Mouse (Mus musculus) liver, adult 2 months (tissue): ENCODE measurements around the gene Celf2. TPM values are rescaled to one million over a fixed set of nuclear protein-coding genes. Genes with fewer than 3 reads are reported as not detected.

Experiments
- DNase-seq: peaks from one replicate; pipeline ENCODE4 v3.0.0-alpha.2; 2011; ENCODE audit warnings: low read depth, low spot score; ENCODE audit errors: extremely low read depth
- H3K27ac ChIP-seq: fragments of 200-500 bp; replicated peaks from 2 replicates; pipeline ENCODE4 v1.5.1; 2012; ENCODE audit warnings: low read depth, mild to moderate bottlenecking, control low read depth, inconsistent platforms, low read length; ENCODE audit not compliant: insufficient read depth
- H3K27me3 ChIP-seq: fragments of 200-500 bp; 2 replicates; pipeline ENCODE4 v1.6.1; 2012; ENCODE audit warnings: mild to moderate bottlenecking, moderate library complexity, low read length, inconsistent platforms; ENCODE audit not compliant: control insufficient read depth, insufficient read depth
- H3K36me3 ChIP-seq: fragments of 200-500 bp; 2 replicates; pipeline ENCODE4 v1.6.1; 2012; ENCODE audit warnings: low read length, inconsistent platforms; ENCODE audit not compliant: control insufficient read depth, insufficient read depth
- H3K4me1 ChIP-seq: fragments of 200-500 bp; 2 replicates; pipeline ENCODE4 v1.6.1; 2011; ENCODE audit warnings: low read length; ENCODE audit not compliant: control insufficient read depth, insufficient read depth
- H3K4me3 ChIP-seq: fragments of 200-500 bp; 2 replicates; pipeline ENCODE4 v1.5.1; 2011; ENCODE audit warnings: low read depth, mild to moderate bottlenecking, control low read depth, low read length, moderate library complexity; ENCODE audit not compliant: insufficient read depth
- H3K79me2 ChIP-seq: fragments of 200-500 bp; 2 replicates; pipeline ENCODE4 v1.6.1; 2012; ENCODE audit warnings: inconsistent platforms, mild to moderate bottlenecking, low read length, moderate library complexity; ENCODE audit not compliant: control insufficient read depth, insufficient read depth
- H3K9ac ChIP-seq: fragments of 200-500 bp; 2 replicates; pipeline ENCODE4 v1.6.1; 2012; ENCODE audit warnings: low read depth, mild to moderate bottlenecking, control low read depth, inconsistent platforms, low read length
- CTCF ChIP-seq: fragments of 200-500 bp; IDR thresholded peaks from 2 replicates; pipeline ENCODE4 v1.5.1; 2011; ENCODE audit warnings: low read depth, low read length, control low read depth
- POLR2A ChIP-seq: fragments of 200-500 bp; IDR thresholded peaks from 2 replicates; pipeline ENCODE4 v1.6.1; 2011; ENCODE audit warnings: low read length, control low read depth; ENCODE audit not compliant: insufficient read depth; ENCODE audit errors: extremely low read depth
- WGBS: fragments of 180-500 bp; shearing (Covaris S2); methylation state at CpG from one replicate; pipeline ENCODE4 v1.1.7; 2018; 5-methylcytosine and 5-hydroxymethylcytosine counted together
- polyA plus RNA-seq: library from polyadenylated mRNA; depleted of rRNA; stranded (reverse); fragments of >200 nt; gene quantifications from 2 replicates; pipeline ENCODE4 v1.2.3, GENCODE M21; 2012
- total RNA-seq: library from RNA; depleted of rRNA; stranded (reverse); fragments of >200 nt; gene quantifications from 2 replicates; pipeline ENCODE4 v1.2.3, GENCODE M21; 2014

The Celf2 gene
- total and polyA plus RNA-seq, 2 experiments, result 2.9 to 4.7 TPM

- no peak for DNase-seq
- no peaks in the 10 kb centered on the region for H3K79me2 ChIP-seq
- H3K36me3 ChIP-seq, result no peaks in the 10 kb centered on the region
- H3K27me3 ChIP-seq, result no peaks in the 10 kb centered on the region
- no peaks in the 10 kb centered on the region for H3K4me1 ChIP-seq
- H3K9ac ChIP-seq, result no peak overlapping the region
- no peak overlapping the region for H3K4me3 ChIP-seq
- H3K27ac ChIP-seq, result no peak overlapping the region
- TF ChIP-seq CTCF (no peak), POLR2A (no peak)
Measured at GRCm38 (mm10) chr2:7493420-7493819, 15.9 kb downstream of the Celf2 start.

- Histone ChIP-seq H3K27ac (no peak overlapping the region), H3K9ac (no peak overlapping the region), H3K4me1 (no peaks in the 10 kb centered on the region), H3K36me3 (no peaks in the 10 kb centered on the region), H3K27me3 (no peaks in the 10 kb centered on the region), H3K79me2 (no peaks in the 10 kb centered on the region), H3K4me3 (no peak overlapping the region)
- no peak for TF ChIP-seq POLR2A
- no peak for TF ChIP-seq CTCF
- 47% methylated on average over 2 of the region's 2 CpGs for WGBS
- no peak for DNase-seq
Measured at GRCm38 (mm10) chr2:7484974-7485373, 24.4 kb downstream of the Celf2 start.

- Histone ChIP-seq H3K9ac (no peak overlapping the region), H3K4me1 (no peaks in the 10 kb centered on the region), H3K36me3 (no peaks in the 10 kb centered on the region), H3K79me2 (no peaks in the 10 kb centered on the region), H3K27ac (no peak overlapping the region), H3K4me3 (no peak overlapping the region), H3K27me3 (no peaks in the 10 kb centered on the region)
- 68% methylated on average over 4 of the region's 4 CpGs for WGBS
- no peak for DNase-seq
- TF ChIP-seq CTCF, result no peak
- TF ChIP-seq POLR2A, result no peak
Measured at GRCm38 (mm10) chr2:7482062-7482461, 27.3 kb downstream of the Celf2 start.

GRCm38 (mm10) chr2:7460329-7461056, 48.9 kb downstream of the Celf2 start:
- TF ChIP-seq POLR2A (no peak), CTCF (no peak)
- H3K27me3 ChIP-seq, result no peaks in the 10 kb centered on the region
- no peak overlapping the region for H3K27ac ChIP-seq
- H3K9ac ChIP-seq, result no peak overlapping the region
- H3K36me3 ChIP-seq, result no peaks in the 10 kb centered on the region
- H3K4me1 ChIP-seq, result no peaks in the 10 kb centered on the region
- no peak for DNase-seq
- WGBS, result 62% methylated on average over 5 of the region's 5 CpGs
- H3K79me2 ChIP-seq, result no peaks in the 10 kb centered on the region
- no peak overlapping the region for H3K4me3 ChIP-seq

GRCm38 (mm10) chr2:7438721-7439282, 70.6 kb downstream of the Celf2 start:
- TF ChIP-seq POLR2A (no peak), CTCF (no peak)
- H3K36me3 ChIP-seq, result no peaks in the 10 kb centered on the region
- no peaks in the 10 kb centered on the region for H3K27me3 ChIP-seq
- H3K4me1 ChIP-seq, result no peaks in the 10 kb centered on the region
- no peak overlapping the region for H3K27ac ChIP-seq
- DNase-seq, result no peak
- H3K79me2 ChIP-seq, result no peaks in the 10 kb centered on the region
- no peak overlapping the region for H3K4me3 ChIP-seq
- WGBS, result 84% methylated on average over 8 of the region's 8 CpGs
- H3K9ac ChIP-seq, result no peak overlapping the region

- Histone ChIP-seq H3K9ac (no peak overlapping the region), H3K27ac (no peak overlapping the region), H3K36me3 (no peaks in the 10 kb centered on the region), H3K79me2 (no peaks in the 10 kb centered on the region), H3K4me3 (no peak overlapping the region), H3K27me3 (no peaks in the 10 kb centered on the region), H3K4me1 (no peaks in the 10 kb centered on the region)
- no peak for TF ChIP-seq CTCF
- TF ChIP-seq POLR2A, result no peak
- peak; percentile 41 for DNase-seq
- 35% methylated on average over 1 of the region's 1 CpGs for WGBS
Measured at GRCm38 (mm10) chr2:7426481-7426880, 82.9 kb downstream of the Celf2 start.
